Mouse (Mus musculus) right cerebral cortex, postnatal 10 days (tissue): ENCODE data around the gene Trank1.

Source experiments
- DNase-seq, 2 experiments: peaks; one replicate each; pipeline ENCODE4 v3.0.0; 2021; ENCODE audit warnings: low spot score in 2 of 2

Trank1 gene

DNA sequence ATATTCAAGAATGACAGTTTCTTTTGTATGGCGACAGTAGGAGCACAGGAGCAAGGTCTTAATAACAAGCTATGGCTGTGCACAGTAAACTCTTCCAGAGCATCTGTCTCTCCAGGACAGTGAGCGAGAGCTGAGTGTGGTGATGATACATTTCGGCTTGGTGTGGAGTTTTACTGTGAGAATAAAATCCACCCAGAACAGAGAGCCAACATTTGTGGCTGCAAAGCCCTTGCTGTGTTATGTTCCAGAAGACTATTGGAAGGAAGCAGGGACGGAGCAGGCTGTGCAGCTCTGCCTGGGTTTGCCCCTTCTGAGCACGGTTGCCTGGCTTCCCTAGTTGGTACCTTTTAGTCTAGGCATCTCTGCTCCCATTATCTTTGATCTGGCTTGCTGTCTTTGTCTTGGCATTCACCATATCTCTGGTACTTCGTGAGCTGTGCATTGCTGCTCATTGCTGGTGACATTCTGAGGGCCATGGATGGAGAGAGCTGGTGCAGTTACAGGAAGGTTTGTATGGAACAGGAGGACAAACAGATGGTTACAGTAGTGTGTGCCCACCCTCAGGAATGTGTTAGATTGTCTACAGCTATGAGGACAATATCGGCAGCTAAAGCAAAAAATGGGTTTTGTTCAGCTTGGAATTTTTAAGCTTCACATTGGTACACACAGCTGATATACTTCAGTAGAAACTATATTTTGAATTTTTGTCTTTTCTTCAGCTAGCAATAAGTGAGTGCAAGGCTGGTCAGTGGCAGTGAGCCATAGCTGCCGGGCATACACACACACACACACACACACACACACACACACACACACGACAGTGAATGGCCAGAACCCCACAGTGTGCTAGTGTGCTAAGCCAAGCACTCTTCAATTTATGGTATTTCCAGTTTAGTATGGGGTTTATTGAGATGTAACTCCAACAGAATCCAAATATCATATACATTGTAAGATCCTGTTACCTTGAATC is 69.8 kb downstream of the Trank1 start:
- peak; percentile 23 to 32 for DNase-seq

DNA sequence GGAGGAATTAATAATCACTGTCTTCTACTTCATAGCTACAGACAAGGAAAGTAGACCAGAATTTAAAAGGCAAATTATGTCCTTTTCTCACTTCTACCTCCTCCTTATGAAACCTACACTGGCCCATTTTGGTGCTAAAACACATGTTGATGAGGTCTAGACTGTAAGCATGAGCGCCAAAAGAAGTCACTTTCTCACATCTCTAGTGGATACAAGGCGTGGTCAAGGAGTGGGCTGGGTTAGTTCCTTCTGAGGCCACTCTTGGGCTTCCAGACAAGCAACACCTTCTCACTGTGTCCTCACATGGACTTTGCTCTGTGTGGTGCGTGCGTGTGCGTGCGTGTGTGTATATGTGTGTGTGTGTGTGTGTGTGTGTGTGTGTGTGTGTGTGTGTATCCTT is 70.9 kb downstream of the Trank1 start:
- DNase-seq: peak in 1 of 2 experiments; percentile 12

DNA sequence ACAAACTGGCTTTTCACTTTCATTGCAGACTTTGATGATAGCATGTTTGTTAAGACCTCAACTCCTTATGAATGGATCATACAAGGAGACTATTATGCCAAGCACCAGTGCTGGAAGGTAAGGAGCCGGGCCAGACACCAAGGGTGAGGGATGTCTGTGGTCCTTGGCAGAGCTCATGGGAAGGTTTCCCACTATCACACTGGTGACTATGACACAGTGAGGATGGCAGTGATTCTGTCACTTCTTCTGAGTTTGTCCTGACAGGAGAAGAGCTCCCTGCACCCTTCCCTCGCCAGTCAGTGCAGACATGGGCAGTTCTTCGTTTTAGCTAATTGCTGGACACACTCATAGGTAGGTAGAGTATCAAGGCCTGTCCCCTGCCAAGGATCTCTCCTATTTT is 71.5 kb downstream of the Trank1 start:
- DNase-seq: peak in 1 of 2 experiments; percentile 16

DNA sequence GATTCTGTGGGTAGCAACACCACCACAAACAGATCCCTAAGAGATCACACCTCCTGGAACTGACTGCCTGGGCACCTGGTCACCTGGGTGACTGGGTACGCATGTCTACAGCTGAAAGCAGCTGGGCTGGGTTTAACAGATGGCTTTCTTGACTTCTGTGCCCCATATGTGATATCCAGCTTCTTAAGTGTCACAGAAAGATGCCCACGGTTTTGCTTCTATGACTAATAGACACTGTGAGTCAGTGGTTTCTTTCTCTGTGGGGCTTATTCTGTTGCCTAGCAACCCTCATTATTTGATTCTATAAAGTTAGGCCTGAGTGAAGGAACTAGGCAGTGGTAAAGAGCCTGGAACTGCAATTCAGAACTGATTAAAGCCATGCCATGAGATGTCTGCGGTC is 72.2 kb downstream of the Trank1 start:
- peak in 1 of 2 experiments; percentile 18 for DNase-seq

DNA sequence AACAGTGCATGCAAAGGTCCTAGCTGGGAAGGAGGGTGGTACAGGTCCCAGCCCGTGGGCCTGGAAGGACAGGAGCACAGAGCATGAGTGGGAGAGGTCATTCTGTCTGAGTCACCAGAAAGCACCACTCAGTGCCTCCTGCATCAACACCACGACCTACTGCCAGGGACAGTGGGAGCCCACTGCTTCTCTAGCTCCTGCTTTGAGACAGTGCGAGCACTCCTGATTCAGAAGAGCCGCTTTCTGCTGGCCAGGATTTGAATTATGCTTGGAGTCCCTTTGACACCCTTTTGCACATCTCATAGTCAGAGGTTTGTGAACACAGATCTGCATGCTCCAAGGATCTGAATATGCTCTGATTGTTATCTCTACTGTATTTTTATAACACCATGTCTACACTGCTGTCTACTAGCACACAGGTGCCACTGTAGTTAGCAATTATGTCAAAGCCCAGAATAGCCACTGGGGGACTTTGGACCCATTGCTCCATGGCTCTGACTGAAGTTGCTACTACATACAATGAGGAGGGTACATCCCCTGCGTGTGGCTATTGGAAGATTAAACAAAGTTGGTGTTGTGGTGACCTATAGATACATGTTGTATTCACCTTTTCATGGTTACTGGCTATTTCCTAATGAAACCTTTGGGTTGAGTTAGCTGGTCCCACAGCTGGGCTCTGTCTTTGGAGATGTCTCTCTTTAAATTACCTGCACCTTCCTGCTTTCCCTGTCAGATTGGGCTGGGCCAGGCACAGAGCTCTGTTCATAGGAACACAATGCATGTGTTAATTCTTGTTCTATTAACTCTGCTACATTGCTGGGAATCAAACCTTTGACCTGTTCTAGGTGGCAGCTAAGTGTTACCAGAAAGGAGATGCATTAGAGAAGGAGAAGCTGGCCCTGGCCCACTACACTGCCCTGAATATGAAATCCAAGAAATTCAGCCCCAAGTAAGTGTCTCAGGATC is 74.3 kb downstream of the Trank1 start:
- peak in 1 of 2 experiments; percentile 9 for DNase-seq

DNA sequence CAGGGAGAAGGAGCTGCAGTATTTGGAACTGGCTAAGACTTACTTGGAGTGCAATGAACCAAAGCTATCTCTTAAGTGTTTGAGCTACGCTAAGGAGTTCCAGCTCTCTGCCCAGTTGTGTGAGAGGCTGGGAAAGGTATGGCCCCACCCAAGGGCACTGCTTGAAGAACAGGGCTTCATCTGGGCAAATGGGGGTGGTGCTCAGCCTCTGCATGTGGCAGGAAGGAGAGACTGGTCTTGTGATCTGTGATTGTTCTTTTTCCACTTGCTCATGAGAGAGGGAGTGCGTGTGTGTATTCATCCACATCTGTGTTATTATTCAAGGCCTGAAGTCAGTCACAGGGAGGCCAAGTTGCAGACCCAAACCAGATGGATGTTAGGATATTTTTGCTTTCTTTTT is 75.0 kb downstream of the Trank1 start:
- DNase-seq: peak in 1 of 2 experiments; percentile 14

DNA sequence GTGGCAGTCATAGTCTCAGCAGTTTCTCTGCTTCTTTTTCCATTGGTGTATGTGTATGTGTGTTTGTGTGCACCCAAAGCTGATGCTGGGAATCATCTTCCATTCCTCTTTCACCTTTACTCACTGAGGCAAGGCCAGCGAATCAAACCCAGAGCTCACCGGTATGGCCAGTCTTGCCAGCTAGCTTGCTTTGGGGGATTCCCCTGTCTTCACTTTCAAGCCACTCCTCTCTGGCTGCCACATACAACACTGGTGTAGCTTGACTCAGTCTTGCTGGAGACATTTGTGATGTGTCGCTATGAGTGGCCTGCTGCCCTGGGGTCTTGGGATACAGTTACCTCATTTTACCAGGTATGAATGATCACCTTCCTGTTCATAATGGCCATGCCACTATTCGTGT is 76.0 kb downstream of the Trank1 start:
- DNase-seq: peak in 1 of 2 experiments; percentile 15

DNA sequence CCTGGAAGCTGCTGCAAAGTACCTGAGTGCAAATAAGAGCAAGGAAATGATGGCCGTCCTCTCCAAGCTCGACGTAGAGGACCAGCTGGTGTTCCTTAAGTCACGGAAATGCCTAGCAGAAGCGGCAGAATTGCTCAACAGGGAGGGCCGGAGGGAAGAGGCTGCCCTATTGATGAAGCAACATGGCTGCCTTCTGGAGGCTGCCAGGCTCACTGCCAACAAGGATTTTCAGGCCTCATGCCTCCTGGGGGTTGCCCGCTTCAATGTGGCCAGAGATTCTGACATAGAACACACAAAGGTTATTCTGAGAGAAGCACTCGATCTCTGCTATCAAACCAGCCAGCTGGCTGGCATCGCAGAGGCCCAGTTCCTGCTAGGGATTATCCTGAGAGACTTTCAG is 78.5 kb downstream of the Trank1 start:
- DNase-seq: peak in 1 of 2 experiments; percentile 23

DNA sequence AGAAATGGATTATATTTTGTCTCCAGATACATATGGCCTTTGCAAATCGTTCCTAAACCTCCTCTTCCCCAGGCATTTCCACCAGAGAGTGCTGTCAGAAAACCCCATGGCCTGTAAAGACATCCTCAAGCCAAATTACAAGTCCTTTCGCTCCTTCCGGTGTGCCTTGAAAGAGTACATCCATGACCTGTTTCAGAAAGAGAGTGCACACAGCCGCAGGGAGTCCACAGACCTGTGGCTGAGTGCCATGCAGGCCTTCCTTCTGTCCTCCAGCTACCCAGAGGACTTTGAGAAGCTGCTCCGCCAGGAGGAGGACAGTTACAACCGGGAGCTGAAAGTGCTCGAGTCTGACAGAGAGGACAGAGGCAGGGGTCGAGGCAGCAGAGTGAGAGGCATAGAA is 79.5 kb downstream of the Trank1 start:
- peak in 1 of 2 experiments; percentile 18 for DNase-seq

DNA sequence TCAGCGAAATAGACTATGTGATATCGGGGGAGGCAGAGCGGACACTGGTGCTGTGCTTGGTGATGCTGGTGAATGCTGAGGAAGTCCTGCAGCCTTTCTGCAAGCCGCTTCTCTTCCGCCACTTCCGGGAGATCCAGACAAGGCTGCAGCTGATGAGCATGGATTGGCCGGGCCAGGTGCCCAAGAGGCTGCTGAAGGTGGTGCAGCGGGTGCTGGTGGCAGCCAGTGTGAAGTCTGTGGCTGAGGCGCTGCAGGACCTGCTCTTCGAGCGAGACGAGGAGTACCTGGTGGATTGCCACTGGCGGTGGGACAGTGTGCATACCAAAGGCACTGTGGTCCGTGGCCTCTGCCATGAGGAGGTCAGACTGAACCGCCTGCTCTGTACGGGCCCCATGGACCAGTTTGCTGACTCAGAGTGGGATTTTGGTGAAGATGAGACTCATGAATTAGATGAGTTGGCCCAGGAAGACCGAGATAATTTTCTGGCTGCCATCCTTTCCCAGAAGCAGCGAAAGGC is 80.4 kb downstream of the Trank1 start:
- DNase-seq: peak in 1 of 2 experiments; percentile 23

DNA sequence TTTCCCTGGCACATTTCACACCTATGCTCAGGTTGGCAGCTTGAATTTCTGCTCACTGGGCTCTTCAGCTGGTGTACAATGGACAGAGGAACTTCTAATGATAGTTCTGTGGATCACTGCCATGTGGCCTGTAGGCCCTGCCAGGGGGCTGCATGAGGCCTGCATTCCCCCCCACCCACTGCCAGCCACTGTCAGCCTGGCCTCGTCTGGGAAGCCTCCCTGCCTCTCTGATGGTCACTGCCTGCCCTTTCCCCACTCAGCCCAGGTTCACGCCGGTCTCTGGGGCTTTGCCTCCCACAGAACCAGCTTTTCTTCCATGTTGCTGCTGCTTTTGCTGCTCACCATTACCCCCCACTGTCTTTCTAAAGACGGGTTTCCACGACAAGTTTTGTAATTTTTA is 83.7 kb downstream of the Trank1 start:
- no peak for DNase-seq

DNA sequence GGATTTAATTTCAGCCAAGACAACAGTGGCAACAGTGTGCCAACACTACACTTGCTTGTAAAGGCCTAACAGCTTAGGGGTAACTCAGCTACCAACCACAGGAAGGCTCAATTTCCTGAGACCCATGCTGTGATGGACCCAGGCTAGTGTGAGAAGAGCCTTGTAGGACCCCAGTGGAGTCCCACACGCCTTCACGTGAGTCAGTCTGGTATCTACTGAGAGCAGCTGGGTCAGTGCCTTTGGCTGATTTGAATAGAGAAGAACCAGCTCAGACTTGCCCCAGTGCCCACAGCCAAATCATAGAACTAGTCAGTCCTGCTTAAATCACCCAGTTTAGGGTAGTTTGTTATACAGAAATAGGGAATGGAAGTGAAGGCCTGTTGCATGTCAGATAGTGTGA is 86.5 kb downstream of the Trank1 start:
- no peak for DNase-seq

DNA sequence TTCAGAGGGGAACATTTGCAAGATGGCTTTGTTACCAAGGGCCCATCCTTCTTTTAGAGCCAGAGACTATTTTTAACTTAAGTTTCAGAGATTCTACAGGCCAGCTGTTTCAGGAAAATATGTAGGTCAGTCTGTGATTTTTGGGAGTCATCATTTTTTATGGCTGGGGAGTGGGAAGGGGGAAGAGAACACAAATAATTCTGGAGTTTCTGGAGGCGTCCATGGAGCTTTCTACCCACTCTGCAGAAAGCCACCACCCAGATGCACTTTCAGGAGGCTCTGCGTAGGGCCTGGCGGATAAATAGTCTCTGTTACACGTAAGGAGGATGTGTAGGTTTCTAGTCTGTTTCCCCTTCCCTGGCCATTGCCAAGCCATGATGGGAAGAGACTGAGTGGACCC is 88.5 kb downstream of the Trank1 start:
- DNase-seq: no peak

DNA sequence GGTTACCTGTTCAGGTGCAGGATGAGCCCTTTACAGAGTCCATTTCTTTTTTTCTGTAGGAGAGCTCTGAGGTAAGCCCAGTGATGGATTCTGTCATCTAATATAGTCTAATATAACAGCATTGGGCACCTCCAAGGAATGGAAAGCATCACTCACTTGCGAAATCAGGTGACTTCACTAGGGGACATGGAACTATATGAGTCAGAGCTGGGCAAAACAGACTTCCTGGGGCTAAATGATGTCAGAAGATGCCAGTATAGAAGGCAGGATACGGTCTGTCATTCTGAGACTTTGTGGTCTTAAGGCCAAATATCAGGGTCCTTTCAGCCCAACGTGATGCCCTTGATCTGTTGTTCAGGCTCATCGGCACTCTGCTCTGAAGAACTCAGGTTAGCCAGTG is 91.6 kb downstream of the Trank1 start:
- DNase-seq: no peak

DNA sequence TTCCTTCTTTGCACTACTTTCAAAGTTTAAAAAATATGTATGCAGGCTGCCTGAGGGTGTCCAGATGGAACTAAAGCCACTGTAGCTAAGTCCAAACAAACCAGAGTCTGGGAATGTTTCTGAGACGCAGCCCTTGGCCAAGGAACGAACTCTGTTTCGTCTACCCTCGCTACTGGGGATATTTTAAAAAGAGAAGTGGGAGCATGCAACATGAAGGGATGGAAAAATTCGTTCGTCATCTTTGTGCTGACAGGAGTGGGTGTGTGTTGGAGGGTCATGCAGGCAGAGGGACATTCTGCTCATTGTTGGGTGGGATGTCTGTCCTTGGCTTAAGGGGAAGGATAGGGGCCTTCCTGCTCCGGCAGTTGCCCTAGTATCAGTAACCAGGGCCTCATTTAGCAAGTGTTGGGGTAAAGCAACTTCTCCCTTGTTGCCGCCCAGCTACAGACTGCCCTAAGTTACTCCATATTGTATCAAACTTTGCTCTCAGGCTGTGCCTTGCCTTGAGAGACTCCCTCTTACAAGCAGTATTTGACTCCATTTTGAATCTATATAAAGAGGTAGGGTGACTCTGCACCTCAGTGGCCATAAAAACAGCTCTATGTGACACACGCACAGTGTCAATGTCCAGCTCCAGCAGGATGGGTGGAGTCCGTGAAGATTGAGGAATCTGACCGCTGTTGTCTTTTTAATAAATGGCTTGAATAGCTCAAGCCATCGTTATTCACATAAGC is 93.0 kb downstream of the Trank1 start:
- DNase-seq: no peak

DNA sequence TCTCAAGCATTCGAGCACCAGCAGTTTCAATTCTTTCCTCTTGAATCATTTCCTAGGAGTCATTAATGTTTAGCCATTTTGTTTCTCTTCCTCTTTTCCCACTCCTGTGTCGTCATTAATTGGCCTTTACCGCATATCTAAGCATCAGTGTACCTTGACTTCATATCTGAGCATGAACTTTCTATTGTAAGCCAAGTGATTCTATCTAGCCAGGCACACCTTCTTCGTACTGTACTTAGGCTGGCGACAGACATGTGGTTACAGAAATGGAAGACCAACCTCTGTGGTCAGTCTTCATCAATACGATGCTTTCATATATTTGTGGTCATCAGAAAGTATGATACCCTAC is 93.5 kb downstream of the Trank1 start:
- no peak for DNase-seq

DNA sequence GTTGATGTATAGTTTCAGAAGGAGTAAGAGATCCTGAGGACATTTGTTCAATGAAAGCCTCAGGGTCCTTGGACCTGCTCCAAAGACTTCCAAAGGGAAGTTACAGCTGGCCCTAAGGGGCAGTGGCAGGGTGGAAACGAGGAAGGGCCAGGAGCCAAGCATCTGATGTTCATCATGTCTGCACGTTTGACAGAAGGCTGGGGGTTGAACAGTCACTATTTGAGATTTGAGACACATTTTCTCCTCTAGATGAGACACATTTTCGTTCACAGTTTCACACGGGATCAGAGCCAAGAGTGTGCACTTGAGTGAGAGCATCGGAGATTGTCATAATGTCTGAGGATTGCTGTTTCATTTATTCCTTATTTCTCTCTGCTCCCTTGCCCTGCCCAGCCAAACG is 96.5 kb downstream of the Trank1 start:
- peak; percentile 57 to 70 for DNase-seq

DNA sequence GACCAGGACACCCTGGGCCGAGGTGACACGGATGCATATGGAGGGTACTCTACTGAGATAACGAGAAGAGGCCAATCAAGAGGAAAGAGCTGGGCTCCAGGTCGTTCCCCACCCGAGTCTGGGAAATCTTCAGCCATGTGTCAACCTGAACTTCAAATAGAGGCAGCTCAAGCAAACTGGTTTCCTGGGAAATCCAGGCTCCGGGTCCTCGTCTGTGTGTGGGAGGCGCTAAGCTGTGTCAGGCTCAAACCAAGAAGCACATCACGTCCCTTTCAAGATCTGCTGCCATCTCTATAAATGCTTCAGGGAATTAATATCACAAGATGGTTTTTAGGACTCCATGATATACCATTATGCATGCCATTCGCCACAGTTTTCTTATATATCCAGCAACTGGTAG is 96.9 kb downstream of the Trank1 start:
- peak; percentile 59 to 75 for DNase-seq

DNA sequence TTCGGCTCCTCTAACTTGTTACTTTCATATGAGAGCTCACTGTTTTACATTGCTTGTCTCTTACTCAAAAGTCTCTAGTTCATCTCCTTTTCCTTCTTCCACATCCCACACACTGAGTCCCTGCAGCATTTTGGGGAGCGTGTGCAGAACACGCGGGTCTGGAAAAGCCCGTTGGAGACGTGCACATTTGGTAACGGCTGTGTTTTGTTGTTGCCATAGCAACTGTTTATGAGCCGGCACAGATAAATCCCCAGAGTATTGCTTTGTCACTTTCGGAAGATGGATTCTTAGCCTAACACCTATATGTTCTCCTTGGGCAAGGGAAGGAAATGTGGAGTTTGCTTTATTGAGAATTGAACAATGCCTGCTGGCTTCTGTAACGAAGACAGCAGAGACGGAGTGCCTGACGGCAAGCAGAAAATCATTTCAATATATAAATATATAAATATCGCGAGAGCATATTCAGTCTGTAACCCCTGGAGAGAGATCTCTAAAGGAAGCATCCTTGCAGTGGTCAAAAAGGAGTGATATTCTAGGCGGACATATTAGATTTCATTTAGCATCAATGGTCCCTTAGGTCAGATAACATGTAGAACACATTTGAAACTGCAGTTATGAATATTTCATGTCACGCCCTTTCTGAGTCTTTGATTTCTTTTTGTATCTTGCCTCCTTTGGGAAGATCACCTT is 101.1 kb downstream of the Trank1 start:
- peak; percentile 80 to 91 for DNase-seq

DNA sequence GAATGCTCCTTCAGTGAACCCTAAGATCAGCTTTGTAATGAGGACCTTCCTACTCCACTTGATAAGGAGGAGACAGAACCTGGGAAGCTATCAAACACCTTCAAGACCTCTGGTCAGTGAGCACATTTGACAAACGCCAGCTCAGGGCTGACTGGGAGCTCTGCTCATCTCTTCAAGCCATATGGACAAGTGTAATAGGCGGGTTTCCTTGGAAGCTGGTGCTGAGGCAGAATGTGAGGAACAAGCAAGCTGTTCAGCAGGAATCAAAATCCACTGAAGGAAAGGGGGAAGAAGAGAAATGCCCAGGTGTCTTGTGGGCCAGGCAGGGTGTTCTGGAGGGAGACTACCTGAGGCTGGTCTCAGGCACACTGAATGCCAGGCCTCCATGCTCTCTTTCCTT is 110.3 kb downstream of the Trank1 start:
- DNase-seq: peak in 1 of 2 experiments; percentile 70

DNA sequence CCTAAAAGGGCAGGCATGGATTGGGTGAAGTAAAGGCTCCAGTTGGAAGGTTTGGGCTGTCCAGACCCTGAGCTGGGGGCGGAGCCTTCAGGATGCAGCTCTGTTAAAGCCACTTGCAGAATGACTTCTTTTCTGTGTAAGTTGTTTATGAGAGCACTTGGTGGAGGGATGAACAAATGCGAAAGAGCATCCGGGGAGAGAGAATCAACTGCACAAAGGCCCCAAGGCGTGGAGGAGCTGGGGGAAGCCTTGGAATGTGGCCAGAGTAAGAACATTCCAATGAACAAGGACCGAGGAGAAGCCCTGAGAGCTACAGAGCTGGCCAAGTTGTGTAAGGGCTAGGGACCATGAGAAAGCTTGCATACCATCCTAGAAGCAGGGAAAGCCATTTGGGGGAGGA is 111.0 kb downstream of the Trank1 start:
- DNase-seq: no peak
